ENCODE assay signal across 8 mouse cellular contexts in genomic region chr15:84167600-84167999, GRCm38 (mm10). TPM values are rescaled to one million over a fixed set of nuclear protein-coding genes. Genes with fewer than 3 reads are reported as not detected.
DNase-seq lines count a peak whose midpoint lies in the region; ATAC-seq and TF ChIP-seq lines count a peak whose summit lies in the region.

Gene Pnpla3 (plus strand): TSS chr15:84167837.

- no peaks in the 10 kb centered on the region for H3K9me3 ChIP-seq in E14TG2a.4 (ENCODE audit: low read length)
- no peaks in the 10 kb centered on the region for H3K9me3 ChIP-seq in forebrain, embryonic 14.5 days (replicated peaks; ENCODE audit: control insufficient read depth, low read length)
- H3K9me3 ChIP-seq in liver, embryonic 15.5 days (replicated peaks), result no peaks in the 10 kb centered on the region
- H3K9me3 ChIP-seq in neural tube, embryonic 12.5 days, result no peaks in the 10 kb centered on the region

- peak within 1 kb of the TSS; percentile 85 for H3K4me3 ChIP-seq in E14TG2a.4 (replicated peaks; ENCODE audit: low read length)
- H3K4me3 ChIP-seq in forebrain, embryonic 14.5 days (ENCODE audit: low read depth, low read length), result peak within 1 kb of the TSS; percentile 55
- H3K4me3 ChIP-seq in liver, embryonic 15.5 days (replicated peaks), result peak within 1 kb of the TSS; percentile 54
- peak within 1 kb of the TSS; percentile 58 for H3K4me3 ChIP-seq in neural tube, embryonic 12.5 days

- H3K27ac ChIP-seq in forebrain, embryonic 14.5 days (ENCODE audit: low read depth, low read length), result peak within 1 kb of the TSS; percentile 33; the same call in 1 of the 2 replicates
- H3K27ac ChIP-seq in liver, embryonic 15.5 days (replicated peaks), result peak within 1 kb of the TSS; percentile 71
- no peak within 1 kb of the TSS for H3K27ac ChIP-seq in neural tube, embryonic 12.5 days

- TF ChIP-seq CTCF in E14TG2a.4 (conservative IDR thresholded peaks at IDR 0.05; ENCODE audit: low read length), result no peak

- peak; percentile 98 for DNase-seq in cerebellum, adult 11-12 months
- peak; percentile 99 for DNase-seq in forebrain, embryonic 14.5 days (ENCODE audit: low spot score)
- DNase-seq in heart, postnatal 10 days, result peak; percentile 95 to 97
- peak; percentile 98 for DNase-seq in kidney, postnatal 4 days
- peak; percentile 94 for DNase-seq in telencephalon, adult 2 months (ENCODE audit: low read depth, low spot score)

- ATAC-seq in forebrain, embryonic 14.5 days, result peak; percentile 98
- ATAC-seq in liver, embryonic 15.5 days (ENCODE audit: insufficient read depth), result peak; percentile 75
- ATAC-seq in neural tube, embryonic 12.5 days (ENCODE audit: low FRiP score, low read depth), result peak; percentile 96

- H3K9ac ChIP-seq in forebrain, embryonic 14.5 days (ENCODE audit: low read length), result peak within 1 kb of the TSS; percentile 76
- H3K9ac ChIP-seq in liver, embryonic 15.5 days, result peak within 1 kb of the TSS; percentile 53
- peak within 1 kb of the TSS; percentile 62 for H3K9ac ChIP-seq in neural tube, embryonic 12.5 days

- WGBS in forebrain, embryonic 14.5 days, result 0% methylated on average over 28 of the region's 28 CpGs
- WGBS in liver, embryonic 15.5 days (ENCODE audit: insufficient replicate concordance), result under 1% methylated on average over 28 of the region's 28 CpGs
- WGBS in neural tube, embryonic 12.5 days, result 0% methylated on average over 28 of the region's 28 CpGs

- H3K27me3 ChIP-seq in E14TG2a.4 (ENCODE audit: insufficient read depth, low read length), result peaks cover 25% of the 10 kb centered on the region
- no peaks in the 10 kb centered on the region for H3K27me3 ChIP-seq in forebrain, embryonic 14.5 days (replicated peaks; ENCODE audit: control insufficient read depth, insufficient read depth, low read length)
- H3K27me3 ChIP-seq in liver, embryonic 15.5 days, result peaks cover 47% of the 10 kb centered on the region
- peaks cover 9% of the 10 kb centered on the region; the same call in 1 of the 2 replicates for H3K27me3 ChIP-seq in neural tube, embryonic 12.5 days (replicated peaks)

- no peaks in the 10 kb centered on the region for H3K36me3 ChIP-seq in E14TG2a.4 (ENCODE audit: insufficient read depth, low read length)
- H3K36me3 ChIP-seq in forebrain, embryonic 14.5 days (ENCODE audit: control insufficient read depth, insufficient read depth, low read length), result no peaks in the 10 kb centered on the region
- no peaks in the 10 kb centered on the region for H3K36me3 ChIP-seq in liver, embryonic 15.5 days (replicated peaks)
- no peaks in the 10 kb centered on the region for H3K36me3 ChIP-seq in neural tube, embryonic 12.5 days

- intact Hi-C loops in heart, postnatal 10 days (cut with DNase I), result loop anchor here (5.0 kb wide), 1 partner anchor 95 kb away; no protein-coding TSS in a partner anchor

- H3K4me2 ChIP-seq in forebrain, embryonic 14.5 days (ENCODE audit: low read length), result peak within 1 kb of the TSS; percentile 98
- H3K4me2 ChIP-seq in liver, embryonic 15.5 days, result peak within 1 kb of the TSS; percentile 70
- peak within 1 kb of the TSS; percentile 98 for H3K4me2 ChIP-seq in neural tube, embryonic 12.5 days (replicated peaks)

- H3K4me1 ChIP-seq in E14TG2a.4 (replicated peaks; ENCODE audit: low read depth, low read length), result peaks cover 43% of the 10 kb centered on the region
- H3K4me1 ChIP-seq in forebrain, embryonic 14.5 days (ENCODE audit: control insufficient read depth, insufficient read depth, low read length), result peaks cover 10% of the 10 kb centered on the region
- H3K4me1 ChIP-seq in liver, embryonic 15.5 days (replicated peaks), result peaks cover 12% of the 10 kb centered on the region
- peaks cover 18% of the 10 kb centered on the region for H3K4me1 ChIP-seq in neural tube, embryonic 12.5 days

RNA-seq across cellular contexts. Expression of gene Pnpla3, which starts in this region (rescaled TPM):
- 1.7 and 1.9 TPM in 2 replicates for polyA plus RNA-seq in forebrain, embryonic 14.5 days (2014; fragmentation: Nextera tagmentation; extraction: Ambion mirVana)
- total RNA-seq in heart, postnatal 10 days (2021), result 1 to 10 TPM; 4.5 to 4.6 TPM
- polyA plus RNA-seq in liver, embryonic 15.5 days (2015; fragmentation: Nextera tagmentation; extraction: Ambion mirVana), result 2.6 and 3.7 TPM in 2 replicates
- 2.6 and 3.4 TPM in 2 replicates for polyA plus RNA-seq in neural tube, embryonic 12.5 days (2016; fragmentation: Nextera tagmentation; extraction: Ambion mirVana)
